Mouse (Mus musculus) midbrain, postnatal 0 days (tissue): ENCODE results near the gene Eif2ak4. TPM values are rescaled to one million over a fixed set of nuclear protein-coding genes. Genes with fewer than 3 reads are reported as not detected.

Source experiments
- ATAC-seq: fragments of 200-750 bp; cut with Nextera tagmentation; 2 replicates; pipeline ENCODE4 v1.8.0; 2017; ENCODE audit warnings: moderate number of reproducible peaks, mild to moderate bottlenecking, moderate TSS enrichment, moderate library complexity; ENCODE audit not compliant: low FRiP score
- DNase-seq: peaks from one replicate; pipeline ENCODE4 v3.0.0-alpha.2; 2015; ENCODE audit warnings: low spot score
- H3K27ac ChIP-seq: fragments of 300-500 bp; sonication (generic); 2 replicates; pipeline ENCODE4 v1.5.1; 2014; ENCODE audit warnings: low read depth, mild to moderate bottlenecking, low read length, mixed read lengths
- H3K27me3 ChIP-seq: fragments of 300-500 bp; sonication (generic); 2 replicates; pipeline ENCODE4 v1.6.1; 2014; ENCODE audit warnings: low read length, control low read depth, mixed read lengths; ENCODE audit not compliant: insufficient read depth
- H3K36me3 ChIP-seq: fragments of 300-500 bp; sonication (generic); 2 replicates; pipeline ENCODE4 v1.6.1; 2014; ENCODE audit warnings: low read length, control low read depth, mixed read lengths; ENCODE audit not compliant: insufficient read depth
- H3K4me1 ChIP-seq: fragments of 300-500 bp; sonication (generic); 2 replicates; pipeline ENCODE4 v1.6.1; 2014; ENCODE audit warnings: mild to moderate bottlenecking, control low read depth, antibody characterized with exemption, low read length, mixed read lengths; ENCODE audit not compliant: insufficient read depth
- H3K4me2 ChIP-seq: fragments of 300-500 bp; sonication (generic); 2 replicates; pipeline ENCODE4 v1.6.1; 2014; ENCODE audit warnings: low read depth, mild to moderate bottlenecking, low read length, mixed read lengths; ENCODE audit not compliant: poor library complexity, severe bottlenecking
- H3K4me3 ChIP-seq: fragments of 300-500 bp; sonication (generic); 2 replicates; pipeline ENCODE4 v1.5.1; 2014; ENCODE audit warnings: low read depth, mild to moderate bottlenecking, low read length, moderate library complexity
- H3K9ac ChIP-seq: fragments of 300-500 bp; sonication (generic); replicated peaks from 2 replicates; pipeline ENCODE4 v1.6.1; 2014; ENCODE audit warnings: mild to moderate bottlenecking, low read length, moderate library complexity, mixed read lengths; ENCODE audit not compliant: poor library complexity, severe bottlenecking
- H3K9me3 ChIP-seq: fragments of 300-500 bp; sonication (generic); 2 replicates; pipeline ENCODE4 v1.6.1; 2016; ENCODE audit warnings: low read length, control low read depth
- CTCF ChIP-seq: IDR thresholded peaks from 2 replicates; pipeline ENCODE4 v1.5.1; 2016; ENCODE audit warnings: antibody characterized with exemption, mild to moderate bottlenecking
- WGBS: fragments of 180-500 bp; shearing (Covaris S2); extraction: QIAGEN DNeasy Blood & Tissue Kit; methylation state at CpG from one replicate; pipeline ENCODE4 v1.1.7; 2014; 5-methylcytosine and 5-hydroxymethylcytosine counted together
- polyA plus RNA-seq: library from polyadenylated mRNA; unstranded; fragments of >200 nt; fragmentation: Nextera tagmentation; extraction: Ambion mirVana; gene quantifications from 2 replicates; pipeline ENCODE4 v1.2.1, GENCODE M21; 2015
- total RNA-seq: library from RNA; depleted of rRNA; stranded (reverse); fragments of >200 nt; gene quantifications from 2 replicates; pipeline ENCODE4 v1.2.3, GENCODE M21; 2014

Eif2ak4 gene
- total and polyA plus RNA-seq, 2 experiments from 2014 or later, result 8.5 to 17.2 TPM

DNA sequence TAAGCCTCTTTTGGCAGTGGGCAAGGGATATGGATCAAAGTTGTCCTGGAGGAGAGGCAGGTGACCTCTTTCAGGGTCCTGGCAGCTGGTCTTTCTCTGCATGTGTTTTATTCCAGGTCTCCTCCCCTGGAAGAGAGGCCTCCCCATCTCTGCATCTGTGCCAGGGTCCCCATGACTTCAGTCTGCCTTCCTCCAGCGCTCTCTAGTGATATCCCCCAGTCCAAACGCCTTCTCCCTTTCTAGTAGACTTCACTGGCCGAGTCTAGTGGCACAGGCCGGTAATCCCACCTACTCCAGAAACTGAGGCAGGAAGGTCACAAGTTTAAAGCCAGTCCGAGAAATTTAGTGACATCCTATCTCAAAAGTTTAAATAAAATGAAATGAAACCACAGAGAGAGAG lies 109.5 kb downstream of the Eif2ak4 start:
- no peak for TF ChIP-seq CTCF
- Histone ChIP-seq H3K9ac (no peak overlapping the region), H3K4me3 (no peak overlapping the region), H3K4me1 (0 out of 2 replicates have a peak, but pooled peaks cover 6% of the 10 kb centered on the region), H3K36me3 (no peaks in the 10 kb centered on the region), H3K9me3 (no peaks in the 10 kb centered on the region), H3K27ac (no peak overlapping the region), H3K27me3 (no peaks in the 10 kb centered on the region), H3K4me2 (no peak overlapping the region)
- DNase-seq (no peak), ATAC-seq (no peak)
- 88% methylated on average over 5 of the region's 5 CpGs for WGBS

DNA sequence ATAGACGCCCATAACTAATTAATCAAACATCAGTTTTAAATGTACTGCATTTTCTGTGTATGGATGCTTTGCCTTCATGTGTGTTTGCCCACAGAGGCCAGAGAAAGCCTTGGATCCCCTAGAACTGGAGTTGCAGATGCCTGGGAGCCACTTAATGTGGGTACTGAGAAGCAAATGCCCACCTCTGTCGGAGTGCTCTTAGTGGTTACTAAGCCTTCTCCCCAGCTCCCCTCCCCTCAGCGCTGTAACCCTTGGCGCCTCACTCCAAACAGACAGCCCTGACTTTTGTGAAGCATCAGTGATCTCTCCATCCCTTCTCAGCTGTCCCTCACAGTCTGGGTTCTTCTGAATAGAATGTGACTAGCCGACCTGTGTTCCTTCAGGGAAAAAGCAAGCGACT lies 110.1 kb downstream of the Eif2ak4 start:
- Histone ChIP-seq H3K4me2 (no peak overlapping the region), H3K36me3 (no peaks in the 10 kb centered on the region), H3K4me3 (no peak overlapping the region), H3K27ac (no peak overlapping the region), H3K9ac (no peak overlapping the region), H3K9me3 (no peaks in the 10 kb centered on the region), H3K27me3 (no peaks in the 10 kb centered on the region), H3K4me1 (0 out of 2 replicates have a peak, but pooled peaks cover 6% of the 10 kb centered on the region)
- DNase-seq (no peak), ATAC-seq (no peak)
- no peak for TF ChIP-seq CTCF
- WGBS, result 80% methylated on average over 6 of the region's 6 CpGs

DNA sequence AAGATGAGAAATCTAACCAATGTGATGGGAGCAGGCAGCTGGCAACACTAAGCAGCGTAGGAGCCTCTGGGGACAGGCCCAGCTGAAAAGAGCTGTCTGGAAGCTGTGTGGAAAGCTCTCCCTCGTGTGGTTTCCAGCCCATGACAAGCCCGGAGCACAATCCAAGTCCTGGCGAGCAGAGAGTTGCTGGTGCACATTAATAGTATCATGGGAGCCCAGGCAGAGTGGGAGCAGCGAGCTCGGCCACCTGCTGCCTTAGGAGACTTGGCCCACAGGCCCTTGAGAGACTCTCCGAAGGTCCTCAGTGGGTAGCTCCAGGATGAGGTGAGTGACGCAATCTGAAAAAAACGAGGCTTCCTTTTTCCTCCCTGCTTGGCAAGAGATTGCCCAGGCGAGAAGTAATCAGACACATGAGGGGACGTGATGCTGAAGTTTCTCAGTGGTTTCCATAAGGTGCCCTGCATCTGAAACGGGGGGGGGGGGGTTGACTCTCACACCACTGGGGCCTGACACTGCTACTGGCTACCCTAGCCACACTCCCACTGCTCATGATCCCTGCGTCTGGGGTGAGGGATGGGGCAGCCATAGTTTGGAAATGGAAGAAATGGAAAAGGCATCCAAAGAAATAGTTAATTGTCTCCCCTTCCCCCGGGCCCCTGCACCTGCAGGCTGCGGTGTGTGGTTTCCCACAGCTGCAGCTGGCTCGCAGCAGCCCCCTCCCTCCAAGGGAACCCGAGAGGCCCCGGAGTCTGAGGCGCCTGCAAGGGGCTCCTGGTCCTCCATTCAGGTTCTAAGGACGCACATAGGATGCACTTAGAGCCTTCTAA lies 110.9 kb downstream of the Eif2ak4 start:
- ATAC-seq (no peak), DNase-seq (peak; percentile 44)
- Histone ChIP-seq H3K27ac (no peak overlapping the region), H3K36me3 (no peaks in the 10 kb centered on the region), H3K4me2 (no peak overlapping the region), H3K4me3 (no peak overlapping the region), H3K9ac (no peak overlapping the region), H3K4me1 (0 out of 2 replicates have a peak, but pooled peaks cover 6% of the 10 kb centered on the region), H3K9me3 (no peaks in the 10 kb centered on the region), H3K27me3 (no peaks in the 10 kb centered on the region)
- 45% methylated on average over 19 of the region's 20 CpGs for WGBS
- no peak for TF ChIP-seq CTCF

DNA sequence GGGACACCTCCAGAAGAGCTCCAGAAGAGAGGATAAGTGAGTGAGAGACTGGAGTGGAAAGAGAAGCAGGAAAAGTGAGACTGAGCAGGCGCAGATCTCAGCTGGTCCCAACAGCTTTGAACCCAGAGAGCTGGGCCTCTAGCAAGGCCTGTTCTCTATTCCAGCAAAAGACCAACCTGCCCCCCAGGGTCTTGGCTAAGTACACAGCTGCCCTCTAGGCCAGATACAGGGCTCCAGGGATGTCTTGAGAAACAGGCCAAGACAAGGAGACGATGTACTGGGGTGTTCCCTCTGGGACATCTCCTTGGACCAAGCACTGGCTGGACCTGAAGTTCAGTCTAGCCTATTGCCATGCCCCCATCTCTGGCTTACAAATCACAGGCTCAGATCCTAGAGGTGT lies 111.8 kb downstream of the Eif2ak4 start:
- WGBS, result 84% methylated on average over 2 of the region's 2 CpGs
- H3K9ac ChIP-seq, result no peak overlapping the region
- H3K4me1 ChIP-seq, result 0 out of 2 replicates have a peak, but pooled peaks cover 6% of the 10 kb centered on the region
- H3K27me3 ChIP-seq, result no peaks in the 10 kb centered on the region
- no peak overlapping the region for H3K4me2 ChIP-seq
- no peaks in the 10 kb centered on the region for H3K9me3 ChIP-seq
- ATAC-seq (no peak), DNase-seq (no peak)
- TF ChIP-seq CTCF, result no peak
- no peaks in the 10 kb centered on the region for H3K36me3 ChIP-seq
- H3K27ac ChIP-seq, result no peak overlapping the region
- H3K4me3 ChIP-seq, result no peak overlapping the region

DNA sequence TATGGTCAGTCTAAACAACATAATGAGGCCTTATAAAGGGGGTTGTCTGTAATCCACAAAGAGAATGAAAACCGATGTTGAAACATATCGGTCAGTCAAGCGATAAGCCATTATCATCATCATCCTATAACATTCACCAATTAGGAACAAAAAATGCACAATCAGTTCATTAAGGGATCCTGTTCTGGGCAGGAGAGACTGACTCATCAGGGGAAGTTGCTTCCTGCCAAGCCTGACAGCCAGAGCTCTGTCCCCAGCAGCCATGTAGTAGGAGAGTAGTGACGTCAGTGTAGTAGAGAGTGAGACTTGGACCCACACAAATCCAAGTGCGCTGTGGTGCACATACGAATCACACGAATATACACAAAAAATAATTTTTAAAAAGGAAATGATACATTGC lies 118.7 kb downstream of the Eif2ak4 start:
- no peak overlapping the region for H3K4me3 ChIP-seq
- H3K9ac ChIP-seq, result no peak overlapping the region
- no peak overlapping the region for H3K27ac ChIP-seq
- TF ChIP-seq CTCF, result no peak
- H3K4me1 ChIP-seq, result no peaks in the 10 kb centered on the region
- no peaks in the 10 kb centered on the region for H3K9me3 ChIP-seq
- no peak overlapping the region for H3K4me2 ChIP-seq
- H3K27me3 ChIP-seq, result no peaks in the 10 kb centered on the region
- WGBS, result 95% methylated on average over 7 of the region's 7 CpGs
- ATAC-seq (no peak), DNase-seq (no peak)
- no peaks in the 10 kb centered on the region for H3K36me3 ChIP-seq

DNA sequence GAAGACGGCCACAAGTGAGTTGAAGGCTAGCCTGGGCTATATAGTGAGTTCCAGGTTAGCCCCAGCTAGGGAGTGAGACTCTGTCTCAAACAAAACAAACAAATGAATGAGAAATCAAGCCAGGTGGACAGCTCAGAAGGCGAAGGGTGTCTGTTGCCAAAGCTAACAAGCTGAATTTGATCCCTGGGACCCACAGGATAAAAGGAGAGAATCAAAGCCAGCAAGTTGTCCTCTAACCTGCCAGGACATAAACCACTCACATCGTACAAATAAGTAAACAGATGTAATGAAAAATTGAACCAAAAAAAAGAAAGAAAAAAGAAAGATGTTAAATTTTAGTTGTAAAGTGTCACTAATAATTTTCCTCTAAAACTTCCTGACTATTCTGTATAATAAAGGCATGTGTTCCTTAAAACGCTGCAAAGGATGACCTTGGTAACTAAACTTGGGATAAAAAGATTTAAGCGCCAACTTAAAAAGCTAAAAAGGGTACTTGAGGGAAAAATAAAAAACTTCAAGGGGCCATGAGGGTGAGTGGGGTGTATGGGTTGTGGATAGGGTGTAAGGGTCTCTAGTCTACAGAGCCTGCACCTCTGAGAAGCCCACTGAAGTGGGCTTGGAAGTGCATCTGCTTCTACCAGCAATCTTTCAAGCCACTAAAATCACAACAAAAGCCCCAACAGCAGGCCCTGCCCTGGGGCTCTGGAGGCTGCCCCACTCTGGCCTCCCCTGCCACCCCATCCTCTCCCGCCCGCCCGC lies 121.4 kb downstream of the Eif2ak4 start:
- Histone ChIP-seq H3K9ac (no peak overlapping the region), H3K4me3 (no peak overlapping the region), H3K9me3 (no peaks in the 10 kb centered on the region), H3K4me1 (no peaks in the 10 kb centered on the region), H3K27me3 (no peaks in the 10 kb centered on the region), H3K36me3 (no peaks in the 10 kb centered on the region), H3K27ac (no peak overlapping the region), H3K4me2 (no peak overlapping the region)
- no peak; the same call in 1 of the 2 replicates for ATAC-seq
- no peak for DNase-seq
- no peak for TF ChIP-seq CTCF
- 54% methylated on average over 8 of the region's 8 CpGs for WGBS
